Mouse (Mus musculus) erythroblast, adult 5-6 weeks (primary cell): ENCODE measurements around the gene Kcnmb3. TPM values are rescaled to one million over a fixed set of nuclear protein-coding genes. Genes with fewer than 3 reads are reported as not detected.

Experiments
- ATAC-seq: replicated peaks from 2 replicates; pipeline ENCODE4 v1.8.0; 2016; ENCODE audit warnings: moderate number of reproducible peaks, mild to moderate bottlenecking, moderate TSS enrichment, inconsistent platforms; ENCODE audit not compliant: poor library complexity, low FRiP score, severe bottlenecking
- total RNA-seq, 2 experiments: library from RNA; stranded (forward) in 1 of 2; stranded (reverse) in 1 of 2; fragments of 150-400 nt in 1 of 2; fragments of 200-764, 138-1000 nt in 1 of 2; gene quantifications; 2 replicates each; pipeline versions ENCODE4 v1.2.3 to v1.2.4; 2015 to 2017; ENCODE audit warnings: low replicate concordance in 2 of 2

The Kcnmb3 gene
- total RNA-seq, 2 experiments from 2014 or later, result not detected

- no peak for ATAC-seq
These were observed 4.1 kb upstream of the Kcnmb3 start for GRCm38 (mm10) chr3:32495856-32496710.

GRCm38 (mm10) chr3:32495088-32495770, 3.2 kb upstream of the Kcnmb3 start:
- ATAC-seq, result no peak

- no peak for ATAC-seq
These were observed 2.5 kb upstream of the Kcnmb3 start for GRCm38 (mm10) chr3:32494387-32495087.

GRCm38 (mm10) chr3:32490928-32491315, 1.1 kb downstream of the Kcnmb3 start:
- ATAC-seq, result no peak

- no peak for ATAC-seq
These were observed 1.7 kb downstream of the Kcnmb3 start for GRCm38 (mm10) chr3:32490076-32490927.

- ATAC-seq, result no peak
These were observed 3.9 kb downstream of the Kcnmb3 start for GRCm38 (mm10) chr3:32488172-32488571.

GRCm38 (mm10) chr3:32486543-32486942, 5.5 kb downstream of the Kcnmb3 start:
- ATAC-seq, result no peak

GRCm38 (mm10) chr3:32483035-32483434, 9.0 kb downstream of the Kcnmb3 start:
- ATAC-seq, result no peak

- ATAC-seq, result no peak
These were observed 12.1 kb downstream of the Kcnmb3 start for GRCm38 (mm10) chr3:32479961-32480360.

GRCm38 (mm10) chr3:32473184-32473583, 18.8 kb downstream of the Kcnmb3 start:
- no peak for ATAC-seq

- no peak for ATAC-seq
These were observed 19.7 kb downstream of the Kcnmb3 start for GRCm38 (mm10) chr3:32472191-32472900.

- no peak for ATAC-seq
These were observed 20.9 kb downstream of the Kcnmb3 start for GRCm38 (mm10) chr3:32471098-32471497.

- no peak for ATAC-seq
These were observed 21.6 kb downstream of the Kcnmb3 start for GRCm38 (mm10) chr3:32470449-32470848.

GRCm38 (mm10) chr3:32468411-32468810, 23.6 kb downstream of the Kcnmb3 start:
- ATAC-seq, result no peak

GRCm38 (mm10) chr3:32467321-32467720, 24.7 kb downstream of the Kcnmb3 start:
- ATAC-seq, result no peak

GRCm38 (mm10) chr3:32459777-32460176, 32.3 kb downstream of the Kcnmb3 start:
- 0 out of 2 replicates have a peak, but pooled peaks have one; percentile 41 for ATAC-seq

GRCm38 (mm10) chr3:32454329-32455021, 37.6 kb downstream of the Kcnmb3 start:
- no peak for ATAC-seq

- no peak for ATAC-seq
These were observed 50.3 kb downstream of the Kcnmb3 start for GRCm38 (mm10) chr3:32441710-32442109.
